8 mouse cellular contexts compared by ENCODE assay signal in the genomic region with DNA sequence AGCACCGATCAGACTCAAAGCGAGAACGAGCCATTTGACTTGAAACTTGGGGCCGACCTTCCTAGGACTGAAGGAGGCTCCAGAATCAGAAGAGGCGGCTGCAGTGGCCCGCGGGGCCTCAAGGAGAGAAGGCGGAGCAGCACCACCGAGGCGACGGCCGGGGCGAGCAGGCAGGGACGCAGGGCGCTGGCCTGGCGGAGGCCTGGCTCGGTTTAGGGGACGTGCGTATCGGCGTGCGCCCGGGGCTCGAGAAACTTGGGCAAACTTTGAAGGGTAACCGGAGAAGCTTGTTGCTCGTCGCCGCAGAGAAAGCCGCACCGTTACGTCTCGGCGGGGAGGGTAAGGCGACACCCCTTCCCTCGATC. TPM values are rescaled to one million over a fixed set of nuclear protein-coding genes. Genes with fewer than 3 reads are reported as not detected.
DNase-seq lines count a peak whose midpoint lies in the region; TF ChIP-seq lines count a peak whose summit lies in the region.

A gene (plus strand): TSS at position 94 of the 365 bp plus-strand sequence.

- no peaks in the 10 kb centered on the region for H3K36me3 ChIP-seq in thymus, adult 2 months (ENCODE audit: control insufficient read depth, insufficient read depth, low read length)
- H3K36me3 ChIP-seq in liver, adult 2 months (ENCODE audit: control insufficient read depth, insufficient read depth, low read length), result no peaks in the 10 kb centered on the region
- no peaks in the 10 kb centered on the region for H3K36me3 ChIP-seq in small intestine, adult 2 months (ENCODE audit: control insufficient read depth, insufficient read depth, low read length)

- H3K79me2 ChIP-seq in liver, adult 2 months (ENCODE audit: control insufficient read depth, insufficient read depth, low read length), result peaks cover 26% of the 10 kb centered on the region

- peak within 1 kb of the TSS; percentile 97 for H3K27ac ChIP-seq in cerebellum, adult 2 months (ENCODE audit: insufficient read depth, low read length)
- H3K27ac ChIP-seq in thymus, adult 2 months (ENCODE audit: control insufficient read depth, insufficient read depth, low read length), result no peak within 1 kb of the TSS
- peak within 1 kb of the TSS; percentile 90 for H3K27ac ChIP-seq in liver, adult 2 months (replicated peaks; ENCODE audit: insufficient read depth, low read depth, low read length)
- peak within 1 kb of the TSS; percentile 66 for H3K27ac ChIP-seq in small intestine, adult 2 months (ENCODE audit: insufficient read depth, low read depth, low read length)

- H3K9ac ChIP-seq in liver, adult 2 months (ENCODE audit: low read depth, low read length), result peak within 1 kb of the TSS; percentile 93

- TF ChIP-seq POLR2A in cerebellum, adult 2 months (IDR thresholded peaks at IDR 0.05; ENCODE audit: borderline replicate concordance, insufficient read depth, low read length), result no peak
- TF ChIP-seq POLR2A in thymus, adult 2 months (IDR thresholded peaks at IDR 0.05; ENCODE audit: control insufficient read depth, extremely low read depth, insufficient read depth, low read length, poor library complexity), result no peak
- TF ChIP-seq POLR2A in liver, adult 2 months (IDR thresholded peaks at IDR 0.05; ENCODE audit: extremely low read depth, insufficient read depth, low read length), result no peak
- no peak for TF ChIP-seq POLR2A in small intestine, adult 2 months (IDR thresholded peaks at IDR 0.05; ENCODE audit: low read depth, low read length)

- no peaks in the 10 kb centered on the region for H3K27me3 ChIP-seq in cerebellum, adult 2 months (ENCODE audit: control insufficient read depth, insufficient read depth, low read length)
- peaks cover 11% of the 10 kb centered on the region; the same call in 1 of the 2 replicates for H3K27me3 ChIP-seq in thymus, adult 2 months (ENCODE audit: control insufficient read depth, insufficient read depth, low read length)
- H3K27me3 ChIP-seq in liver, adult 2 months (ENCODE audit: control insufficient read depth, insufficient read depth, low read length), result no peaks in the 10 kb centered on the region
- H3K27me3 ChIP-seq in small intestine, adult 2 months (ENCODE audit: control insufficient read depth, insufficient read depth, low read length), result no peaks in the 10 kb centered on the region

- DNase-seq in cerebellum, adult 2 months, result no peak
- no peak for DNase-seq in cerebellum, adult 9-11 months
- DNase-seq in thymus, adult 2 months, result peak; percentile 55
- no peak for DNase-seq in thymus, postnatal 25 days
- DNase-seq in gastrocnemius, postnatal 36 days, result peak in 1 of 2 experiments; percentile 45
- no peak for DNase-seq in liver, adult 2 months (ENCODE audit: extremely low read depth, low read depth, low spot score)
- DNase-seq in embryo, embryonic 9.5 days (ENCODE audit: extremely low spot score), result no peak

- peak within 1 kb of the TSS; percentile 94 for H3K4me3 ChIP-seq in cerebellum, adult 2 months (replicated peaks; ENCODE audit: insufficient read depth, low read depth, low read length)
- peak within 1 kb of the TSS; percentile 71 for H3K4me3 ChIP-seq in thymus, adult 2 months (ENCODE audit: control insufficient read depth, insufficient read depth, low read length)
- peak within 1 kb of the TSS; percentile 81 for H3K4me3 ChIP-seq in liver, adult 2 months (ENCODE audit: insufficient read depth, low read depth, low read length)
- H3K4me3 ChIP-seq in small intestine, adult 2 months (ENCODE audit: low read depth, low read length), result peak within 1 kb of the TSS; percentile 73

- WGBS in cerebellum, adult 2 months, result under 1% methylated on average over 35 of the region's 35 CpGs
- under 1% methylated on average over 35 of the region's 35 CpGs for WGBS in thymus, adult 2 months
- under 1% methylated on average over 35 of the region's 35 CpGs for WGBS in liver, adult 2 months
- under 1% methylated on average over 35 of the region's 35 CpGs for WGBS in small intestine, adult 2 months

- no peaks in the 10 kb centered on the region for H3K4me1 ChIP-seq in cerebellum, adult 2 months (ENCODE audit: control insufficient read depth, insufficient read depth, low read length)
- H3K4me1 ChIP-seq in thymus, adult 2 months (replicated peaks; ENCODE audit: control insufficient read depth, insufficient read depth, low read length), result peaks cover 19% of the 10 kb centered on the region
- H3K4me1 ChIP-seq in liver, adult 2 months (ENCODE audit: control insufficient read depth, insufficient read depth, low read length), result peaks cover 6% of the 10 kb centered on the region; the same call in 1 of the 2 replicates
- peaks cover 24% of the 10 kb centered on the region for H3K4me1 ChIP-seq in small intestine, adult 2 months (ENCODE audit: control insufficient read depth, insufficient read depth, insufficient read length, low read length)

- intact Hi-C loops in gastrocnemius, postnatal 36 days (cut with DNase I), result loop anchor here (2.0 to 5.0 kb wide), 4 partner anchors 35 to 165 kb away; a partner anchor contains a TSS

- no peak for TF ChIP-seq CTCF in cerebellum, adult 2 months (IDR thresholded peaks at IDR 0.05; ENCODE audit: borderline replicate concordance, insufficient read depth, low read depth, low read length)
- no peak for TF ChIP-seq CTCF in thymus, adult 2 months (IDR thresholded peaks at IDR 0.05; ENCODE audit: borderline replicate concordance, control insufficient read depth, extremely low read depth, insufficient read depth, low read length, poor library complexity)
- no peak for TF ChIP-seq CTCF in liver, adult 2 months (IDR thresholded peaks at IDR 0.05; ENCODE audit: low read depth, low read length)
- no peak for TF ChIP-seq CTCF in small intestine, adult 2 months (IDR thresholded peaks at IDR 0.05; ENCODE audit: extremely low read depth, insufficient read length, insufficient replicate concordance, low read depth, low read length)

RNA-seq across cellular contexts. Expression of the gene that starts here (rescaled TPM):
- 25.0 and 28.1 TPM in 2 replicates for polyA plus RNA-seq in cerebellum, adult 2 months (2012; rRNA removed)
- polyA plus RNA-seq in thymus, adult 2 months (2012; rRNA removed), result 11.4 and 12.2 TPM in 2 replicates
- total RNA-seq in gastrocnemius, postnatal 36 days (2021), result 10 to 100 TPM; 27.9 to 41.0 TPM
- total RNA-seq in liver, adult 2 months (2014; rRNA removed), result 4.5 and 5.6 TPM in 2 replicates
- polyA plus RNA-seq in liver, adult 2 months (2012; rRNA removed), result 11.7 and 12.8 TPM in 2 replicates
- 10.5 and 15.1 TPM in 2 replicates for polyA plus RNA-seq in small intestine, adult 2 months (2012; rRNA removed)
